Mouse (Mus musculus): ENCODE data around the gene Yipf4. TPM values are rescaled to one million over a fixed set of nuclear protein-coding genes. Genes with fewer than 3 reads are reported as not detected.
"Not testable (repeated sequence)": the region's sequence is repeated elsewhere in the genome, so short reads cannot be mapped to it uniquely, and the experiment has no call there.

The Yipf4 gene
- polyA plus RNA-seq, 1 experiment: 21.6 TPM

DNA sequence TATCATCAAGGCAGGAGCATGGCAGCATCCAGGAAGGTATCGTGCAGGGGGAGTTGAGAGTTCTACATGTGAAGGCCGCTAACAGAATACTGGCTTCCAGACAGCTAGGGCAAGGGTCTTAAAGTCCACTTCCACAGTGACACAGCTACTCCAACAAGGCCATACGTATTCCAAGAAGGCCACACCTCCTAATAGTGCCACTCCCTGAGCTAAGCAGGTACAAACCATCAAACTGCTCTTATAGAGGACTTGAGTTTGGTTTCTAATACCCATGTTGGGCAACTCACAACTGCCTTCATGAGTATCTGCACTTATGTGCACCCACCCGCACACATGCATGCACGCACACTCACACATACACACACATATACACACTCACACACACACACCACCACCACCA lies 32.5 kb upstream of the Yipf4 start:
- no peak overlapping the region for H3K4me3 ChIP-seq (ENCODE audit: insufficient read depth, poor library complexity, severe bottlenecking)

DNA sequence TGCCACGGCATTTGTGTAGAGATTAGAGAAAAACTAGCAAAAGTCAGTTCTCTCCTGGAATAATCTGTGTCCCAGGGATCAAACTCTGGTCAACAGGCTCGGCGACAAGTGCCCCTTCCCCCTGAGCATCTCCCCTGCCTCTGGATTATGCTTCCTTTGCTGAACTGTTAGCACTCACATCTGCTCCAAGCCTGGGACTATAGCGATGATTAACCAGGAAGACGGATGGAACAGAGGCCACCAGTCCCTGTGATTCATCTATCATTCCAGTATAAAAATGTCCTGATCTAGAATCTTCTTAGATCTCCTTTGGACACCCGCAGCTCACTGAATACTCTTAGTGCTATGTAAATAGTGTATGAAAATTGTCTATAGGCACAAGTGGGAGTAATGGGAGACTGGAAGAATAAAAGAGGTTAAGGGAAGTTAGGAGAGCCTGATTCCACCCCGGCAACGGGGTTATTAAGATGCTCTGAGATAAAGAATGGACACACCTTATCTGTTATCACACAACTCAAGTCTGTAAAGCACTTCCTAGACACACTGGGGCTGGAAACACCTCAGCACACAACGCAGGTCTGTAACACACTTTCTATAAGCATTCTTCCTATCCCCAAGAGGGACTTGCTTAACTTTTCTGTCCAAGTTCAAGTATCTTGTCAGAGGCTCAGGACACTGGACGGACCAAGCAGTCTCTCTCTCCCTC lies 31.2 kb upstream of the Yipf4 start:
- no peak overlapping the region for H3ac ChIP-seq (ENCODE audit: control insufficient read depth, insufficient read length, low read depth)
- TF ChIP-seq USF1 (IDR thresholded peaks at IDR 0.05; ENCODE audit: low read depth) (no peak), MYOD1 (IDR thresholded peaks at IDR 0.05; ENCODE audit: control insufficient read depth, insufficient read length, low read depth) (no peak), FOSL1 (IDR thresholded peaks at IDR 0.05; ENCODE audit: insufficient read depth, low read length, poor library complexity, severe bottlenecking) (no peak), CTCF (IDR thresholded peaks at IDR 0.05; ENCODE audit: control insufficient read depth, insufficient read depth, insufficient read length) (no peak), CEBPB (IDR thresholded peaks at IDR 0.05; ENCODE audit: low read depth) (no peak), MAX (IDR thresholded peaks at IDR 0.05) (no peak), MYOG (IDR thresholded peaks at IDR 0.05; ENCODE audit: control insufficient read depth, extremely low read depth, insufficient read length) (no peak)
- no peak overlapping the region for H3K4me3 ChIP-seq (ENCODE audit: insufficient read depth, poor library complexity, severe bottlenecking)
- no peaks in the 10 kb centered on the region for H3K36me3 ChIP-seq (ENCODE audit: control insufficient read depth, insufficient read depth)
- H3K79me2 ChIP-seq (ENCODE audit: control insufficient read depth, insufficient read depth): no peaks in the 10 kb centered on the region
- no peaks in the 10 kb centered on the region for H3K27me3 ChIP-seq (ENCODE audit: control insufficient read depth, insufficient read depth, insufficient read length)
- no peaks in the 10 kb centered on the region for H3K79me3 ChIP-seq (ENCODE audit: low read depth)

More for the DNA sequence above, 32.5 kb upstream of the Yipf4 start:
- Histone ChIP-seq H3K79me3 (ENCODE audit: low read depth) (no peaks in the 10 kb centered on the region), H3K27me3 (ENCODE audit: control insufficient read depth, insufficient read depth, insufficient read length) (no peaks in the 10 kb centered on the region), H3K36me3 (ENCODE audit: control insufficient read depth, insufficient read depth) (no peaks in the 10 kb centered on the region), H3ac (ENCODE audit: control insufficient read depth, insufficient read length, low read depth) (no peak overlapping the region), H3K79me2 (ENCODE audit: control insufficient read depth, insufficient read depth) (no peaks in the 10 kb centered on the region)
- no peak for TF ChIP-seq FOSL1 (IDR thresholded peaks at IDR 0.05; ENCODE audit: insufficient read depth, low read length, poor library complexity, severe bottlenecking)

DNA sequence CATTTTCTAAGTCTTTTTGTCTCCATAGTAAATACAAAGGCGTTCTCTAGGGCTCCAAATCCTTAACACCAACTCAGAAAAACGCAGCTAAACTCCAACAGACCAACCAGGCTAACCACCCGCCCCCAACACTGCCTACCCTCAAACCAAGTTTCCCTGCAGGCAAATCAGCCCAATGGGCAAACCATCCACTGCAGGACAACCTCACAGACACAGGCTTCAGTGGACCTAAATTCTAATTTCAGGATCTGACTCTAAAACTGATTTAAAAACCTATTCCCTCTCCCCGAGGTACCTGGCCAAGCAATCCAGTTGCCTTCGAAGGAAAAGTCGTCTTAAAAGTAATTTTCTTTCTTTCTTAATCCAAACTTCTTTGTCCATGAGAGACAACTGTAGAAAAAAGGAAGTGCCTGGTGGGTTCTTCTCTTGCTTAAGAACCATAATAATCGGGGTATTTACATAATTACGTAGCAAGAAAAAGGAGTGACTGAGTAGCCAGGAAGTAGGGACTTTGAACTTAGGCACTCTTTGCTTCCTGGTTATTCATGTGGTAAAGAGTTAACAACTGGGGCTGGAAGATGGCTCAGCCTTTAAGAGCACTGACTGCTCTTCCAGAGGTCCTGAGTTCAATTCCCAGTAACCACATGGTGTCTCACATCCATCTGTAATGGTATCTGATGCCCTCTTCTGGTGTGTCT lies 30.4 kb upstream of the Yipf4 start, which contains the start of gene Nlrc4:
Gene Nlrc4 (minus strand): TSS at position 432 of the 698 bp plus-strand sequence.
- Histone ChIP-seq H3K79me2 (ENCODE audit: control insufficient read depth, insufficient read depth) (no peaks in the 10 kb centered on the region), H3K36me3 (ENCODE audit: control insufficient read depth, insufficient read depth) (no peaks in the 10 kb centered on the region), H3K27me3 (ENCODE audit: control insufficient read depth, insufficient read depth, insufficient read length) (no peaks in the 10 kb centered on the region), H3ac (ENCODE audit: control insufficient read depth, insufficient read length, low read depth) (no peak within 1 kb of the TSS), H3K4me3 (ENCODE audit: insufficient read depth, poor library complexity, severe bottlenecking) (no peak within 1 kb of the TSS), H3K79me3 (ENCODE audit: low read depth) (no peaks in the 10 kb centered on the region)
- TF ChIP-seq CEBPB (IDR thresholded peaks at IDR 0.05; ENCODE audit: low read depth): no peak

DNA sequence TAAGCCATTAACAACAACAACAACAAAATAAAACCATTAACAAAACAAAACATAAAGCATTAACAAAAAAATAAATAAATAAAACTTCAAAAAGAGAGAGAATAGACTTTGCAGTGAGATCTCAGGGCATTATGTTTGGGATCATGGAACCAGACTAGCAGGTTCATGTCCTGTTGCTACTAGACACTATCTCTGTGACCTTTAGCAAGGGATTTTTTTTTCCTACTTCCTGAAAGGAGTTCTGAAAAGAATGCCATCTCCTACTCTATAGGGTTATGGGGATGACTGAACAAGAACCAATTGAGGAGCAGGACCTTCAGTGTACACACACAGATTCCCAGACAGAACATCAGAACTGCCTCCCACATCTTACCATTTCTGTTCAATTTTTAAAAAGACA lies 25.8 kb upstream of the Yipf4 start:
- TF ChIP-seq FOSL1 (IDR thresholded peaks at IDR 0.05; ENCODE audit: insufficient read depth, low read length, poor library complexity, severe bottlenecking) (no peak), MAX (IDR thresholded peaks at IDR 0.05) (no peak), CEBPB (IDR thresholded peaks at IDR 0.05; ENCODE audit: low read depth) (no peak), USF1 (IDR thresholded peaks at IDR 0.05; ENCODE audit: low read depth) (no peak)
- H3K27me3 ChIP-seq (ENCODE audit: control insufficient read depth, insufficient read depth, insufficient read length): no peaks in the 10 kb centered on the region
- H3K36me3 ChIP-seq (ENCODE audit: control insufficient read depth, insufficient read depth): no peaks in the 10 kb centered on the region
- no peaks in the 10 kb centered on the region for H3K79me2 ChIP-seq (ENCODE audit: control insufficient read depth, insufficient read depth)
- H3ac ChIP-seq (ENCODE audit: control insufficient read depth, insufficient read length, low read depth): no peak overlapping the region
- H3K4me3 ChIP-seq (ENCODE audit: insufficient read depth, poor library complexity, severe bottlenecking): no peak overlapping the region
- no peaks in the 10 kb centered on the region for H3K79me3 ChIP-seq (ENCODE audit: low read depth)

DNA sequence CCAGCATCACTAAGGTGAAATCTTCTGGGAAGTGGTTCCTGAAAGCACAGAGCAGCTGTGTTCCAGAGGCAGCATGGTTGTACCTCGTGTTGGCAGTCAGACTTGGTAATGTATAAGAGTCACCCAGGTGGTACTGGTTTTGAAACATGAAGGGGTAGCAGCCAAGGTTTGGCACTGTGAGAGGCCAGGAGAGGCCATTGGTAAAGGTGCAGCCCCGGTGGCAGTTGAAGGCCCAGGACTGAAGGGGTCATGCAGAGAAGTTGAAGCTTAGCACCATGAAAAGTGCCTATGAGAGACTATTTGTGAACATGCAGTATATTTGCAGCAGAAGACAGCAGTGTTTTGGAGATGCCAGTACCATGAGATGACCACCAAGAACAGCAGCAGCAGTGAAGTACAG lies 21.3 kb upstream of the Yipf4 start:
- H3K36me3 ChIP-seq (ENCODE audit: control insufficient read depth, insufficient read depth); H3K79me3 ChIP-seq (ENCODE audit: low read depth); H3K27me3 ChIP-seq (ENCODE audit: control insufficient read depth, insufficient read depth, insufficient read length); H3K4me3 ChIP-seq (ENCODE audit: insufficient read depth, poor library complexity, severe bottlenecking); H3K79me2 ChIP-seq (ENCODE audit: control insufficient read depth, insufficient read depth); H3ac ChIP-seq (ENCODE audit: control insufficient read depth, insufficient read length, low read depth): not testable (repeated sequence)

DNA sequence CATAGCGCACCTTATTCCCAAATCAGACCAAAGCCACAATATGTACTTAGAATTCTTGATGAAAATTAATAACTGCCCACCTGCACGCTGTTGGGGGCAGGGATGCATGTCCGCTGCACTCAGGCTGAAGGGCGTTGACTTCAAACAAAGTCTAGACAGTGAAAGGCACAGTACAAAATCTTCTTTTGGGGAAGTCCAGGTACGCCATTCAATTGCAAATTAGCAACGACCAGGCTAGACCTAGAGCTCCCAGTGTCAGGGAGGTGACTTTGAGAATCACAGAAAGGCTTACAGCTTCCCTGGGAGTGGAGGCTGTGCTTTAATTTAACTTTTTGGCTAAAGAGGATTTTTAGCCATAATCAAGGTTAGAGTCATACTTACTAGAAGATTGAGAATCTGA lies 19.2 kb upstream of the Yipf4 start:
- not testable (repeated sequence) for H3K79me3 ChIP-seq (ENCODE audit: low read depth); H3K79me2 ChIP-seq (ENCODE audit: control insufficient read depth, insufficient read depth); H3ac ChIP-seq (ENCODE audit: control insufficient read depth, insufficient read length, low read depth); H3K27me3 ChIP-seq (ENCODE audit: control insufficient read depth, insufficient read depth, insufficient read length); H3K36me3 ChIP-seq (ENCODE audit: control insufficient read depth, insufficient read depth); H3K4me3 ChIP-seq (ENCODE audit: insufficient read depth, poor library complexity, severe bottlenecking)

Measured in C2C12 (cell line).